Mouse (Mus musculus): ENCODE measurements around the gene Lmo1.

Gene Lmo1

DNA sequence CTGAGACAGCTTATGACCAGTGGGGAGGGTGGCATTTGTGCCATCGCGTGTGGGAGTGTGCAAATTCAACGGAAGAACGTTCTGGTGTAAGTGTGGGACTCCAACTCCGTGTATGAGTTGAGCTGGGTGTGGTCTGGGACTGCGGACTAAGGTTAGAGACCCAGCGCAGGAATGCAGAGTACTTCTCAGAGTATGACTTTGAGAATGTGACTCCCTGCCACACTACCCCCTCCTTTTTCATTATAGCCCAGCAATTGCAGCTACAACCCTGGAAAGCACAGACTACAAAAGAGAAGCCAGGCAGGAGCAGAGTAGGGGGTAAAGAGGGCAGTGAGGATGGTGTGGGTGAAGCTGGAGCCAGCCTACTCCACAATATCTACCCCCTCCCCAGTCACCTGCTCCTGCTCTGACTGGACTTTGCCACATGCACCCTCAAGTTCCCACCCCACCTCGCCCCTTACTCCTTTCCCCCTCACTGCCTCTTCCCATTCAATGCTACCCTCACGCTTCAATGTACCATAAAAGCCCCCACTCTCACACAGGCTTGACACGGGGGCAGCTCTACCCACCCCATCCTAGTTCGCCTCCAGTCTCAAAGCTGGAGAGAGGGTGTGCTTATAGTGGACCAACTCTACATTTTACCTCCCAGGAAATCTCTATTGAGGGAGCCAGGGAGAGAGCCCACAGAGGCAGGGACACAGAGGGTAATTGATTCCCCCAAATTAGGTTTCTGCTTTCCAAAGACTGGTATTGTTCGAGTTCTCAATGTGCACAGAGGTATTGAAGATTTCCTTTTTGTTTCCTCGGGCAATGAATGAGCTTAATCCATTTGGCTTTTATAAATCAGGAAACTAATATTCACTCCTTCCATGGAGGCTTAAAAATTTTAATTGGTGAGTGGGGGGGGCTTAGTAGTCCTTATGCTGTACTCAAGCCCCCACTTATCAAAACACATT, 941 bp upstream of the Lmo1 start:
- peak; percentile 15 for DNase-seq (ENCODE audit: low read depth, low spot score)

DNA sequence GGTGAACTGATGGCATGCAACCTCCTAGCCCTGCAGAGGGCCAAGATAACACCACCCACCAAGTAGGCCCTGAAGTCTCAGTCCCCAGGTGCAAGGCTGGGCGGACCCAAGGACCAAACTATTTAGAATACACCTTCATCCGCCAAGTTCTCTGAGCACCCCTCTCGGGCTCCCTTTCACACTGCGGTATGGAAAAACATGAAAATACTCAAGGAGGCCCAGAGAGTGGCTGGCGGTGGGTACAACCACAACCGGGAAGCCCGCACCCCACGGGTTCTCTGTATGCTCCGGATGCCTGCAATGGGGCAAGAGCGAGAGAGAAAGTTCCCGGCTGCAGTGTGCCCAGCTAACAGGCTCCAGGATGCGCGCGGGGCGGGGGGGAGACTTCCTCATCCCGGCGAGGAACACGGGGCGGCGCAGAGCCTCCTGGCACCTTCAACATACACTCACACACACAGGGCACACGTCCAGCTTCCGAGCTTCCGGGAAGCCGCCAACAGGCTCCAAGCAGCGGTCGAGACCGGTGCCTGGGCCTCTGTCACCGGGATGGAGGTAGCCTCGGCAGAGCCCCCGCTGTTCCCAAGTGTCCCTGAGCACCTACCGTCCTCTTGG, 564 bp downstream of the Lmo1 start:
- peak; percentile 90 for DNase-seq (ENCODE audit: low read depth, low spot score)

DNA sequence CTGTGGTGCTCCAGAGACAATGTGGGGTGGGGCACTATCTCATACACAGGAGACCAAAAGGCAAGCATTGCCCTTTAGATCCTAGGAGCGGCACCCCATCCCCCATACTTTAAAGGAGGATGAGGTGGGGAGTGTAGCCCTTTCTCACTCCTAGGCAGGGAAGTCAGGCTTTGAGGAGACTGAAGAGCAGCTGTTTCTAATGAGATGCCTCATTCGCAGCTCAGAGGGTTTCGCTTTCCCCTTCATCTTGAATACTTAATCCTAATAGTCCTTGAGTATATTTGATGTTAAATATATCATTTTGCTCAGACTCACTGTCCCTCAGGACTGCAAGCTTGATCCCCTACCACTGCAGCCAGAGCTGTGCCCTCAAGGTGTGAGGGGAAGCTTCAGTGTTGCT, 3.1 kb downstream of the Lmo1 start:
- DNase-seq (ENCODE audit: low read depth, low spot score), result no peak

DNA sequence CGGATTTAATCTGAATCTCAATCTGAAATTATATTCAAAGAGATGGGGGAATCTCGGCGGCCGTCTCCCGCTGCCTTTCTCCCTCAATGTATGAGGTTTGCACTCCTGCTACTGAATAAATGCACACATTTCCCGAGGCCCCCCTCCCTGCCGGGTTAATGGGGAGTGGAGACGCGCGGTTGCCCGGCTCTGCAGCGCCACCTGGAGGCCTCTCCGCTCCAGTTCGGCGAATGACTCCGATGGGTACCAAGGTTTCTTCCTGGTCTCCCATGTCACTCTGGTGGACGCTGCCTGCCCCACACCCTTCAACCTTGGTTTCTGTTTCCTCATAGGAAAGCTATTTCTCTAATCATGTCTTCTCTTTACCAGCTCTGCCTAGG, 4.6 kb downstream of the Lmo1 start:
- DNase-seq (ENCODE audit: low read depth, low spot score), result peak; percentile 90

DNA sequence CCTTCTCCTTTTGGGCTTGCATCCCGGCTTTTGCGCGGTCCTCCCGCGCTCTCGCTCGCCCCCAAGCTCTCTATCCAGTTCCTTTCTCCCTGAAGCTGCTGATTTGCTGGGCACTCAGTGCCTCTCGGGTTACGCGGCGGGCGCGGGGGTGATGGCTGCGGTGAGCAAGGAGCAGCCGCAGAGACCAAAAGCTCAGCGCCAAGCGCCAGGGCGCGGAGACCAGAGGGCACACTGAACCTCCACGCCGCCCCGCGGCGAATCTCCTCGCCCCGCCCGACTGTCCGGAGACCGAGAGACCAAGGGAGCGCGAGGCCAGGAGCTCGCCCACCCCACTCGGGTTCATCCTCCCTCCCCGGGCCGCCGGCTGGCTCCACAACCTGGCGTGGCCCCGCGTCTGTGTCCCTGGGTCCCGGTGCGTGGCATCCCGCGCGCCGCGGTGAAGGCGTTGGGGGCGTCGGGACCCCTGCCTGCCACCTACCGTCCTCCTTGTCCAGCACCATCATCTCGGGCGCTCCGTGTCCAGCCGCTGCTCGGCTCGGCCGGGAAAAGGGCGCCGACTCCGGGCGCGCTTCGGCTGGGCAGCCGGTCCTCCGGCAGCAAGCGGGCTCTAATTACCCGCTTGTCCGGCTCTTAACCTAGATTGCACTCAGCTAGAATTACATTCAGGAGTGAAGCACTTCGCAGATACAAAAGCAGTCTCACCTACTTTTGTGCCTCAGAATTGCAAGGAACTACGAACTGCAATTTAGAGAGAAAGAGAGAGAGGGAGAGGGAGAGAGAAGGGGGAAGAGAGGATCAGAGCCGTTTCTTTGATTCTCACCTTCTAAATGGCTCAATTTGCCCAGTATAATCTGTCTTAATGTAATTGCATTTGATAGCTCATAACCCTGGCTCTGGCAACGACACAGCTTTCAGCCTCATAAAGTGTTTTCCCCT, 5.2 kb downstream of the Lmo1 start:
- DNase-seq (ENCODE audit: low read depth, low spot score), result peak; percentile 82

DNA sequence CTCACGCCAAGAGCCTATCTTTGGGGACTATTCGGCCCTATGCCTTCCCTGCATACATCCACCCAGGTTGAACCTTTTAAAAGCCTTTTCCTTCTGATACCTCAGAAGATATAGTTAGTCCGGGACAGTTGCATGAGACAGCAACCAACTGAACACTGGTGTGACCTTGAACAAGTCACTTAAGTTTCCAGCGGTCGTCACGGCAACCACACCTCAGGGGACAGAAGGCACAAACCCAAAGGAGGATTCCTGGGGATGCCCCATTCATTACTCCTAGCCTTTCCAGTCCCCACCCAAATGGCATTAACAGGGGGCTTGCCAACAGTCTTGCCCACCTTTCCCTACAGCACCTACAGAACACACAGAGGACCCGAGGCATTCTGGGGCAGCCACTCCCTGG, 6.3 kb downstream of the Lmo1 start:
- DNase-seq (ENCODE audit: low read depth, low spot score), result no peak

DNA sequence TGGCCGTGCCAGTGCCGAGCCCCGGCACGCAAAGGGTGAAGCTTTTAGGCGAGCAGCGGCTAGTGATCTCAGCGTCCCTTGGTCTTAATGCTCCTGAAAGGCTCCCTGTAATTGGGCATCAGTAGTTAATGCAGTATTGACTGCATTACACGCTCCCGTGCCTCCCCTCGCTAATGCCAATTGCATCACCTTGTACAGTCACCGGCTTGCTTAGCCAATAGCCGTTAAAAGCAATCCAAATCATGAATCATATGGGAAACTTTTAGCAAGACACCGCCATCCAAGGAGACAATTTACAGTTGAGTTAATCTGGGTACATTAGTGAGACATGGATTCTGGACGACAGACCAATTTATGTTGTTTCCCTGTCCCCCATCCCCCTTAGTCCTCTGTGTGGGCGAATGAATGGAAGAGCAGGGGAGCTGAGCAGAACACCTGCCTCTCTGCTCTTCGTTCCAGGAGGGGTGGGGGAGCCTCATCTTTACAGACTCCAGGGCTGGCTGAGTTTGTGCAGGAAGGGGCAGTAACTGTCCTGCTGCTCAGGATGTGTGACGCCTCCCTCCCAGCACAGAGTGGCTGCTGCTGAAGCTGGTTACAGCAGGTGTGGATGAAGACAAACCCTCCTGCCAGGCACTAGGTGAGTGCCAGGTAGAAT, 8.9 kb downstream of the Lmo1 start:
- DNase-seq (ENCODE audit: low read depth, low spot score), result peak; percentile 39

DNA sequence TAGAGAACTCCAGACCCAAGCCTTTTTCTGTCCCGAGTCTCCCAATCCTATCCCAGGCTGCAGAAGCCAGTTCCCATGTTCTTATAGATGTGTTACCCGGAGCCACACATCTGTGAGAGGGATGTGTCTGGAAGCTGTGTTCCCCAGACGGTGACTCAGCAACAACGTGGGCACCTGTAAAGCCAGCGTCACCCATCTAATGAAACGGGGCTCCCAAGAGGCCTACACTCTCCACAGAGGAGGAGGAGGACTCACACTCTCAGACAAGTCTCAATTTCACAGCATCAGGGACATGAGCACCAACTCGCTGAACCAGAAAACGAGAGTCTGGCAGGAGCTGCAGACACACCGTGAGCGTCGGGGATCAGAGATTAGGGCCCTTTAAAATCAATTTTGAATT, 20.7 kb downstream of the Lmo1 start:
- peak; percentile 72 for DNase-seq (ENCODE audit: low read depth, low spot score)

DNA sequence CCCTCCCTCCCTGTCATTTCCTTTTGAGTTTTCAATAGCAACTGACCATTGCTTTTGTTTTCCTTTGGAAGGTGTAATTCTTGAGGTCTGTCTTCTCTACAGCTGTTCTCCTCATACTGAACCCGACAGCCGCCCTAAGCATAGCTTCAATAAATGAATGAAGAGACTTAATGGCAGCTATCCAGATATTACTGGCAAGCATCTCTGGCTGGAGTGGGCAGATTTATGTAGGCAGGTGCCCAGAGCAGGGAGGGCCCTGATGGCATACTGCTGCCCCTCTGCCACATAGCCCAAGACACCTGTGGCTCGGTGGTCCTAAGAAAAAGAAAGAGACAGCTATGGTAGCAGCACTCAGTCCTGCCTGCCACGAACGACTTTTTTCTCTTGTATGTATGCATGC, 21.5 kb downstream of the Lmo1 start:
- no peak for DNase-seq (ENCODE audit: low read depth, low spot score)

DNA sequence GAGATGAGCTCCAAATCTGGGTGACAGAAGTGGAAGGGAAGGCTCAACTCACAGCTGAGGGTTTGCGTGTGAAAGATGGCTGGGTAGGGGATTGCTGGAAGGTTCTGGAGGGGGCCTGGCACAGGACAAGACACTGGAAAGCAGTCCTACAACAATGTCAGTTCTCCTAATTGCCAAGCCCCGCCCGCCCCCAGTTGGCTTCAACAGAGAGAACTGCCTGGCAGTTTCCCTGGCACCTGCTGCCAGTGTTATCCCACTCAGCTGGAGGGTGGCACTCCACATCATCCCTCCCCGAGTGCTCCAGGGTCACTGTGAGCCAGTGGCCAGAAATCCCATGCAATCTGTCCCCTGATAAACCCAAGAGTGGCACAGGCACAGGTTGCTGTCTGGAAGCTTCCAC, 23.9 kb downstream of the Lmo1 start:
- peak; percentile 23 for DNase-seq (ENCODE audit: low read depth, low spot score)

DNA sequence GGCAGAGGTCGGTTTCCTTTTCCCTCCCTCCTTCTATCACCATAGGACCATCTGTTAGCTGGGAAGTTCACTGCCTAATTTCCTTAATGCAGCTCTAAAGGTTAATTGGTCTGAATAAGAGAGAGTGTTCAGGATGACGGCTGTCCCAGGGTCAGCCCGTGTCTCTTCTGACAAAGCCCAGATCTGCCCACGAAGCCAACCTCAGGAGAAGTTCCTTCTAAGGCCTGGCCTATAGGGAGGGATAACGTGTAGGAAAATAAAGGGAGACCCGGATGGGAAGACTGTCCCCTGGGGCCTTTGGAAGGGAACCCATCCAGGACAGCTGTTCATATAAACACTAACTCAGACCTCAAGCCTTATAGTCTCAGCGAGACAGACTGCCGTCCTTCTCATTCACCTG, 29.8 kb downstream of the Lmo1 start:
- DNase-seq (ENCODE audit: low read depth, low spot score), result no peak

DNA sequence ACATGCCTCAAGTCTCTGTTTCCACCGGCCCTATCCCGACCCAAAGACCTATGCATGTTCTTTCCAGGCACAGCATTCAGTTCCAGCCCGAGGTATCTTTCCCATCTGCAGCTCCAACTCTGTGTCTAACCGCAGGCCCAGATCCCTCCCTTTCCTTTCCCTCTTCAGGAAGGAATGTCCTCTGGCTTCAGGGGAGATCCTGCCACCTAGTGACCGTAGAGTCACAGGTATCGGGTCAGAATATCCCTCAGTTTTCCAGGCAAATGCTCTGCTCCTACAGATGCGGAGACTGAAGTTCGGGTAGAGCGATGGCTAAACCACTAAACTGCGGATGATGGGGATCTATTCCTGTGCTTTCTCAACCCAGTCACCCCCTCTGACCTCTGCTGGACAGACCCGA, 30.3 kb downstream of the Lmo1 start:
- DNase-seq (ENCODE audit: low read depth, low spot score), result no peak

DNA sequence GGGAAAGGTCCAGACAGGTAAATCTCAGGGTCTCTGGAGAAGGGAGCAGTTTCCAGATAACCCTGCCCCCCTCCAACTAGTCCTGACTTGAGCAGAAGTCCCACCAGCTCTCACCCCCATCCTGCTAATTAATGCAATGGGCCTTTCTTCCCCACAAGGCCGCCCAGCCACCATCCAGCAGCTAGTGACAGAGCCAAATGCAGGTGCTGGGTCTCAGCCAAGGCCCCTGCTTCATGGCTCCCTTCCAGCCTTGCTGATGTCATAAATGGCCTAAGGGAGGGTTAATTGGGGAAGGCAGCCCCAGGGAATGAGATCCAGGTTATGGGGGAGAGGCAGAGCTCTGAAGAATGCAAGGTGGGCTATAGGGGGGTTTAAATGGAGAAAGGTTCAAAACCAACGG, 32.4 kb downstream of the Lmo1 start:
- DNase-seq (ENCODE audit: low read depth, low spot score), result no peak

DNA sequence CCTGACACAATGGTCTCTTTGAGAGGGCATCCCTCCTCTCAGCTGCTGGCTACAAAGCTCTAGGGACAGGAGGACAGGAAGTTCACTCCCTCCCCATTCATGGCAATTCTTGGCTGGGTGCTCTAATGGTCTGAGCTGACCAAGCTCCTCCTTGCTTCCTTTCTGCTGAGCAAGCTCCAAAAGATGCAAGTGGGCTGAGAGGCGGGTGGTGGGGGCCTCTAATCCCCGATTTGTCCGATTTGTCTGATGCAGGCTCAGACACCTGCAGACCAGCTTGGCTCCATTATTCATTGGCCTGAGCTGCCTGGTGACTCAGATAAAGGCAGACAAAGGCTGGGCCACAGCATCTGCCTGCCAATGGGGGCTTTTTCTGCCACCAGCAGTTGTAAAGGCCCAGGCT, 33.3 kb downstream of the Lmo1 start:
- peak; percentile 20 for DNase-seq (ENCODE audit: low read depth, low spot score)

DNA sequence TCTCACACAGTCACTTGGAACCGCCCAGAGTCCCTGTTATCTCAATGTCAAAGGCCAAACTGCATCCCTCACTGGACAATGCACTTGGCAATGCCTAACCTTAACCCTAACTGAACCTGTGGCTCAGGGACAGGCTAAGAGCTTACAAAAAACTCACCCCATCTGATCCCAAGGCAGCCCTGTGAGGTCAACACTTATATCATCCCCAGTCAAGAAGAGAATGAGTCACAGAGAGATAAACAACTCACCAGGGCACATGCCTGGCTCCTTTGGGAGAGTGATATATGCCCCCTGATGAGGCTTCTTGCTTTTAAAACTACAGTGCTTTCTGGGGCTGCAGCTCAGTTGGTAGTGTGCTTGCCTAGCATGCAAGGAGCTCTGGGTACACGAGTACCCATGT, 34.0 kb downstream of the Lmo1 start:
- no peak for DNase-seq (ENCODE audit: low read depth, low spot score)

DNA sequence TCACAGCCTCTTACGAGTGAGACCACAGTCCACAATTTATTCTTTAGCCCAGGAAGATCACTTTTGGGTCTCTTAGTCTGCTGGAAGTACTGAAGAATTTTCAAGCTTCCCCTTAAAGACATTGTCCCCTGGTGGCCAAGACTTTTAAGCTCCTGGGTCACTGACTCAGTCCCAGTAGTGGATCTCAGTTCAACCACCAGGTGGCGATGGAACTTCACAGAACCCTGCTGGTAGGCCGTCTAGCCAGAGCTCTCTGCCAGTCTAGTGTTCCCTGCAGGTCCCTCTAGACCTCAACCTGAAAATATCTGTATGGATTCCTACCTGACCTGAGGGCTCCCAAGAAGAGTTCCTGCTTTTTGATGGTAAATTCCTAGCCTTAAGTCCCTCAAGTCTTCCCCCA, 35.6 kb downstream of the Lmo1 start:
- peak; percentile 96 for DNase-seq (ENCODE audit: low read depth, low spot score)

DNA sequence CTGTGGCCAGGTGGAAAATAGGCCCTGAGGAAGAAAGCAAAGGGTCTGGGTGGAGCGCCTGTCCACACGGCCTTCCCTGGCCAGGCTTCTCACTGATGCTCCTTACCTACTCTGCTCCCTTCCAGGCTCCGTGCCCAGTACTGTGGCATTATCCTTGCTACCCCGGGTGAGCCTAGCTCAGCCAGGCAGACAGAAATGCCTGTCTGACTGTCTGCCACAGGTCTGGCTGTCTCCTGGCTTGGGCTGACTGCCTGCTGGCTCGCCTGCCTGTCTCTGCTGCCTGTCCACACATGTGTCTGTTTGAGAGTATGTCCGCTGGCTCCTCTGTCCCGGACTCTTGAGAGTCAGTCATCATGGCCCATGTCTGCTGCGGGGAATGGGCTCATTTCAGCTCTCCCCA, 37.6 kb downstream of the Lmo1 start:
- DNase-seq (ENCODE audit: low read depth, low spot score), result peak; percentile 70

DNA sequence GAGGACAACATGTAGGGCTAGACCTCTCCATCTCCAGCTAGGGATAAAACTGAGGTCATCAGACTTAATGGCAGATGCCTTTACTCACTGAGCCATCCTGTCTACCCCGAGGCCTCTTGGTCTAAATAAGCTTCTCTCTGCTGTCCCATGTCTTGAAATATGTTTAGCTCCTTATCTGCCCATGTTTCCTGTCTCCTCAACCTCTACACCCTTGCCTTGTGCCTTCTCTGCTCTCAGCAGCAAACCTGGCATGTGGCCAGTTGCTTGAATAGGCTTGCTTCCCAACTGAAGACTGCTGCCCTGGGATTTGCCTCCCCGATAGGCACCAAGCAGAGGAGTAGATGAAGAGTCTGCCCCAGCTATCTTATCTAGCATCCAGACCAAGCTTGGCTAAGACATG, 43.4 kb downstream of the Lmo1 start:
- no peak for DNase-seq (ENCODE audit: low read depth, low spot score)

DNA sequence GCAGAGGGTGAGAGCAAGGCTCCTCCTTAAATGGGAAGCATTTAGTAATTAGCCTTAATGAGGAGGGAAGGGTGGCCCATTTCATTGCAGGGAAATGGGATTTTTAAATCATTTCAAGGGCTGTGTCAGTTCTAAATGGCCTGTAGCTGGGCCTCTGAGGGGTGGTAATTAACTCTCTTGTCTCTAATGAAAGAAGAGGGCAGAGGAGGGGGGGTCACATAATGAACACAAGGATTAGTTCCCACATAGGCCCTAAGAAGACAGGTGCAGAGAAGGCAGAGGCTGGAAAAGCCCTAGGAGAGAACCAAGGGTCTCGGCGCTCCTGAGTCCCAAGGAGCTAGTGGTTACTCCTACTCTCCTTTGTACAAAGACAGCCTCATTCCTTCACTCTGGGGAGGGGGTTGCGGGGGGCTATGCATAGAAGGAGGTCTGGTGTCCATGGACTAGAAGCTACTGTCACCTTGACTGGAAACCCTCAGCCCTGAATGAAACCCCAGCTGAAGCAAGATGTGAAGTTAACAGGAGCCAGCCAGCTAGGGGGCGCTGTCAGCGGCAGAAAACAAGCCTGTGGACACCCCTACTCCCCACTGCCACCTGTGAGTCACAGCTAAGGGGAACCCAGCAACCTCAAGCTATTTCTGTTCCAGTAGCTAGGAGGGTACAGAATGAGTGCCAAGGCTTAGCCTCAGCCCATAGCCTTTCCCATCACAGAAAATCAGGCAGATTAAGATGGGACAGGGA, 44.9 kb downstream of the Lmo1 start:
- peak; percentile 32 for DNase-seq (ENCODE audit: low read depth, low spot score)

DNA sequence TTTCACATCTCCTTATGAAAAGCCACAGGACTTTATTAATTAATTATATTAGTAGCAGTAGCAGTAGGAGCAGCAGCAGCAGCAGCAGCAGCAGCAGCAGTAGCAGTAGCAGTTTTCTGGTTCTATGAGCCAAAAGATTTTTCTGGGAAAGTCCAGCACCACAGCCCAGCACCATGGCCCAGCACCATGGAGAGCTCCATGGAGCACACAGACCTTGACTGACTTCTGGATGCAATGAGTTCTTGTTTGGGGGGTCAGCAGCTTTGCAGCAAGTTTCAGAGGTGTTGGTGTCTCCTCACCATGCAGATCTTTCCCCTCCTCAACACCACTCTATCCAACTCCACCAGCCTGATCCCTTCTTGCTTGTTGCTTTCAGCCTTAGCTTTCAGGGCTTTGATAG, 45.6 kb downstream of the Lmo1 start:
- no peak for DNase-seq (ENCODE audit: low read depth, low spot score)

DNA sequence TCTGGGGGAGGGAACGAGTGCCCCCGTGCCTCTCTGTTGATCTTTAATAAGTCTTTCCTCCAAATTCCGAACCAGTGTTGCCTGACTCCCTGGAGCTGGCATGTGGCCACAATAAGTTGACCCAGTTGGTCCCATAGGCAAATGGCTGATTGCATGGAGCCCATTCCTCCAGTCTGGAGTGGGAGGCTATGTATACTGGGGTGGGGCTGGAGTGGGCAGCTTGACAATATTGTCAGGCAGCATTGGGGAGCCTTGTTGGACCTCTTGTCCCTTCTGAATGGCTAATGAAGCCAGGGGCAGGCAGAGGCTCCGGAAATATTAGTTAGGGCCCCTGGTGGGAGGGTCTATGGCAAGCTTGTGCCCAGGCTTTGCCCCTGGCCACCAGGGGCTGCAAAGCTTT, 59.1 kb downstream of the Lmo1 start:
- DNase-seq (ENCODE audit: low read depth, low spot score), result no peak
